Mouse (Mus musculus): ENCODE data around the gene Tor4a. TPM values are rescaled to one million over a fixed set of nuclear protein-coding genes. Genes with fewer than 3 reads are reported as not detected.

The Tor4a gene
- polyA plus RNA-seq, 1 experiment from 2014 or later = 1.9 TPM

DNA sequence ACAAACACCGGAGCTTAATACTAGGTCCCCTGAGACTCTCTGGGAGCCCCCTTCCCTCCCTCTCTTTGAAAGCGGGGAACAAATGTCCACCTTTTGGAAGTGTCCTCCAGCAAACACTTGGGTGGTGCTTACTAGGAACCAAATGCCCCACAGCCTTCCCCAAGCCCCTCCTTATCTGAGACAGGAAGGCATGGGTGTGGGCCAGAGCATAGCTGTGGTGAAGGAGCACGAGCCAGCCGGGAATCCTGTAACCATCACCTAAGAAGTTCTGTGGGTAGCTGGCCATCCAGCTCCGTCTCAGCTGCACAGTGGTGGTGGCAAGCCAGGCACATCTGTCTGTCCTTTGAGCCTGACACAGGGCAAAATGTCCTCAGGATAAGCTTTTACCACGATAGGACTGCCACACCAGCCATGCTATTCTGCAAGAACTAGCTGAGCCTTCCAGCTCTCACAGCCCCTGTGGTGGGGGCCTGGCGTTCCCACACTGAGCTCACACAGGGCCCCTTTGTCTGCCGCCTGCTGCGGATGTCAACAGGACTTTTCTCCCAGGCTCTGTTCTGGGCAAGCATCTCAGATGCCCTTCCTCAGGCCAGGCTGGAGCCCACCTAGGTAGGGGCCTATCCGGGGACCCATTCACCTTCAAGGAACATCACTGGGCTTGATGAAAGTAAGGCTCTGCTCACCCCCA is 18.3 kb downstream of the Tor4a start:
- Histone ChIP-seq H3K4me1 (ENCODE audit: control insufficient read depth, insufficient read depth, low read length) (peaks cover 10% of the 10 kb centered on the region), H3K36me3 (replicated peaks; ENCODE audit: control insufficient read depth, insufficient read depth, low read depth, low read length) (no peaks in the 10 kb centered on the region), H3K4me2 (ENCODE audit: low read depth, low read length) (no peak overlapping the region), H3K9me3 (replicated peaks; ENCODE audit: control insufficient read depth, low read length) (no peaks in the 10 kb centered on the region), H3K4me3 (ENCODE audit: low read depth, low read length) (no peak overlapping the region), H3K27ac (replicated peaks; ENCODE audit: low read depth, low read length) (peak overlapping the region; percentile 20), H3K9ac (replicated peaks; ENCODE audit: low read length) (no peak overlapping the region), H3K27me3 (ENCODE audit: control insufficient read depth, insufficient read depth, low read length) (peaks cover 40% of the 10 kb centered on the region)
- WGBS = 23% methylated on average over 10 of the region's 10 CpGs
- DNase-seq (ENCODE audit: low spot score) = peak; percentile 29
- ATAC-seq (replicated peaks; ENCODE audit: insufficient number of reproducible peaks, low FRiP score, low TSS enrichment, low read depth) = no peak

DNA sequence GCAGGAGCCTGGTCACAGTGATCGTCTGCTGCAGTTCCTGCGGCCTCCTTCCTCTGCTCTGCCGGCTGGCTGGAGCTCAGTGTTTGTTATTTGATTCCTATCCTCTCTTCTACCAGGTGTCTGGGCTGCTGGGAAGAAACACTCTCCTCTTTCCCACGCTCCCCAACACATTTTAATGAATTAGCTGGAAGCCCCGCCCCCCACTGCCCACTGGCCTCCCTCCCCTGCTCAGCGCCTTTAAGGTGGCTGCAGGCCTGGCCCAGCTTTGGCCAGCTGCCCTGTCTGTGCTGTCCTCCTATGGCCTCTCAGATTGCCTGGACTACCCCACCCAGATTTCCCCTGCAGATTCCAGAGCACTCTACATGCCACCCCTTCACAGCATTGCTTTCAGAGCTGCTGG is 19.0 kb downstream of the Tor4a start:
- no peak overlapping the region; the same call in 1 of the 2 replicates for H3K9ac ChIP-seq (replicated peaks; ENCODE audit: low read length)
- H3K27ac ChIP-seq (replicated peaks; ENCODE audit: low read depth, low read length) = 0 out of 2 replicates have a peak overlapping the region, but pooled peaks have one; percentile 20
- peaks cover 34% of the 10 kb centered on the region for H3K27me3 ChIP-seq (ENCODE audit: control insufficient read depth, insufficient read depth, low read length)
- no peak for ATAC-seq (replicated peaks; ENCODE audit: insufficient number of reproducible peaks, low FRiP score, low TSS enrichment, low read depth)
- 0 out of 2 replicates have a peak overlapping the region, but pooled peaks have one; percentile 0 for H3K4me2 ChIP-seq (ENCODE audit: low read depth, low read length)
- H3K4me1 ChIP-seq (ENCODE audit: control insufficient read depth, insufficient read depth, low read length) = peaks cover 10% of the 10 kb centered on the region
- no peak overlapping the region for H3K4me3 ChIP-seq (ENCODE audit: low read depth, low read length)
- H3K9me3 ChIP-seq (replicated peaks; ENCODE audit: control insufficient read depth, low read length) = no peaks in the 10 kb centered on the region
- H3K36me3 ChIP-seq (replicated peaks; ENCODE audit: control insufficient read depth, insufficient read depth, low read depth, low read length) = no peaks in the 10 kb centered on the region
- WGBS = 5% methylated on average over 6 of the region's 6 CpGs
- peak; percentile 55 for DNase-seq (ENCODE audit: low spot score)

DNA sequence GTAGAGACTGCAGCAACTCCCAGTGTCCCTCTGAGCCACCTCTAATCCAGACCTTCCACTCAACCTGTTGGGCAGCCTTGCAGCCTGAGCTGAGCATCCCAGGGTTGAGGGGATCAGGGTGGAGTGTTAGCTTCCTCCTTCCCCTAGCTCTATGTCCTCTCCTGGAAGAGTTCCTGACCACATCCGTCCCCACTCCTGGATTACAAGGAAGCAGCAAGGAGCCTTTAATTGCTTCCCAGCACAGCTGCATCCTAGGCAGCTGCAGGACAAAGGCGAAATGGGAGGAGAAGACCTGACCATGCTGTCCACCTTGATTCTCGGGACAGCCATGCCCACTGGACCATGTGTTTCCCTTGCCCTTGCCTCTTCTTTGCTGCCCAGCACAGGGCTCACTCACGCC is 19.6 kb downstream of the Tor4a start:
- H3K9me3 ChIP-seq (replicated peaks; ENCODE audit: control insufficient read depth, low read length) = no peaks in the 10 kb centered on the region
- H3K4me3 ChIP-seq (ENCODE audit: low read depth, low read length) = 0 out of 2 replicates have a peak overlapping the region, but pooled peaks have one; percentile 1
- H3K4me1 ChIP-seq (ENCODE audit: control insufficient read depth, insufficient read depth, low read length) = peaks cover 10% of the 10 kb centered on the region
- H3K9ac ChIP-seq (replicated peaks; ENCODE audit: low read length) = peak overlapping the region; percentile 23; the same call in 1 of the 2 replicates
- DNase-seq (ENCODE audit: low spot score) (no peak), ATAC-seq (replicated peaks; ENCODE audit: insufficient number of reproducible peaks, low FRiP score, low TSS enrichment, low read depth) (no peak)
- H3K27ac ChIP-seq (replicated peaks; ENCODE audit: low read depth, low read length) = no peak overlapping the region
- no peaks in the 10 kb centered on the region for H3K36me3 ChIP-seq (replicated peaks; ENCODE audit: control insufficient read depth, insufficient read depth, low read depth, low read length)
- H3K4me2 ChIP-seq (ENCODE audit: low read depth, low read length) = peak overlapping the region; percentile 0; the same call in 1 of the 2 replicates
- H3K27me3 ChIP-seq (ENCODE audit: control insufficient read depth, insufficient read depth, low read length) = peaks cover 30% of the 10 kb centered on the region
- 42% methylated on average over 4 of the region's 4 CpGs for WGBS

DNA sequence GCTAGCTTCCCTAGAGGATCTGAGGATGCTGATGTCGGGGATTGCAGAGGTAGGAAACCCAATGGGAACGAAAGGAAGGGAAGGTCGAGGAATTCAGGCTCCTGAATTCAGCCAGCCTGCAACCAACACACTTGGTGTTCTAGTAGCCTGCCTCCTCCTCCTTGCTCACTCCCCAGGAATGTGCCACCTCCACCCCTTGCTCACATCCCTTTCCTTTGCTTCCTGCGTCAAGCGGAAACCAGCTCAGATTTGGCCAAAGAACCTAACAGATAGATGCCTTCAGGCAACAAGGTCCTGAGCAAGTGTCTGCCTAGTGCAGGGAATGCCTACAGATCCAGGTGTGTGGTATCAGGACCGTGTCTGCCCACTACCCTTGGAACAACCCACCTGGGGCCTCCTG is 20.1 kb downstream of the Tor4a start:
- H3K27ac ChIP-seq (replicated peaks; ENCODE audit: low read depth, low read length) = no peak overlapping the region
- ATAC-seq (replicated peaks; ENCODE audit: insufficient number of reproducible peaks, low FRiP score, low TSS enrichment, low read depth) = no peak
- DNase-seq (ENCODE audit: low spot score) = no peak
- 60% methylated on average over 6 of the region's 6 CpGs for WGBS
- no peak overlapping the region; the same call in 1 of the 2 replicates for H3K4me2 ChIP-seq (ENCODE audit: low read depth, low read length)
- peaks cover 27% of the 10 kb centered on the region for H3K27me3 ChIP-seq (ENCODE audit: control insufficient read depth, insufficient read depth, low read length)
- H3K9ac ChIP-seq (replicated peaks; ENCODE audit: low read length) = no peak overlapping the region
- H3K4me3 ChIP-seq (ENCODE audit: low read depth, low read length) = no peak overlapping the region
- peaks cover 10% of the 10 kb centered on the region for H3K4me1 ChIP-seq (ENCODE audit: control insufficient read depth, insufficient read depth, low read length)
- no peaks in the 10 kb centered on the region for H3K9me3 ChIP-seq (replicated peaks; ENCODE audit: control insufficient read depth, low read length)
- no peaks in the 10 kb centered on the region for H3K36me3 ChIP-seq (replicated peaks; ENCODE audit: control insufficient read depth, insufficient read depth, low read depth, low read length)

DNA sequence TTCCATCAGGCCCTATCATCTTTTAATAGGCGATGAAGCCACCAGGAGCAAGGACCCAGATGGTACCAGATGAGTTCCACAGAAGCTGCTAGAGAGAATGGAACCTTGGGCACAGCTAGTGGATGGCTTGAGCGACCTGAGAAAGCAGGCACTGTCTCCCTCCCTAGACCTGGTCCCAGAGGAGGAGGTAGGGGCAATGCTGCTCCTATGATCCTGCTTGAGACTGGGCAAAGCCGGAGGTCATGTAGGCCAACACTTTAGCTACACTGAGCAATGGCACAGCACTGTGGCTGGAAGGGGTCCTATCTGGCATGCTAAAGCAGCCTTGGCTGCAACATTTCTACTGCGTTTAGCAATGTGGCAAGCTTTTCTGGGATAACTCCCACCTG is 21.0 kb downstream of the Tor4a start:
- no peaks in the 10 kb centered on the region for H3K9me3 ChIP-seq (replicated peaks; ENCODE audit: control insufficient read depth, low read length)
- H3K36me3 ChIP-seq (replicated peaks; ENCODE audit: control insufficient read depth, insufficient read depth, low read depth, low read length) = no peaks in the 10 kb centered on the region
- H3K27me3 ChIP-seq (ENCODE audit: control insufficient read depth, insufficient read depth, low read length) = peaks cover 18% of the 10 kb centered on the region
- peaks cover 10% of the 10 kb centered on the region for H3K4me1 ChIP-seq (ENCODE audit: control insufficient read depth, insufficient read depth, low read length)
- no peak for DNase-seq (ENCODE audit: low spot score)
- WGBS = 78% methylated on average over 4 of the region's 4 CpGs
- no peak overlapping the region for H3K4me2 ChIP-seq (ENCODE audit: low read depth, low read length)
- H3K4me3 ChIP-seq (ENCODE audit: low read depth, low read length) = no peak overlapping the region
- H3K27ac ChIP-seq (replicated peaks; ENCODE audit: low read depth, low read length) = no peak overlapping the region
- no peak for ATAC-seq (replicated peaks; ENCODE audit: insufficient number of reproducible peaks, low FRiP score, low TSS enrichment, low read depth)
- no peak overlapping the region for H3K9ac ChIP-seq (replicated peaks; ENCODE audit: low read length)

DNA sequence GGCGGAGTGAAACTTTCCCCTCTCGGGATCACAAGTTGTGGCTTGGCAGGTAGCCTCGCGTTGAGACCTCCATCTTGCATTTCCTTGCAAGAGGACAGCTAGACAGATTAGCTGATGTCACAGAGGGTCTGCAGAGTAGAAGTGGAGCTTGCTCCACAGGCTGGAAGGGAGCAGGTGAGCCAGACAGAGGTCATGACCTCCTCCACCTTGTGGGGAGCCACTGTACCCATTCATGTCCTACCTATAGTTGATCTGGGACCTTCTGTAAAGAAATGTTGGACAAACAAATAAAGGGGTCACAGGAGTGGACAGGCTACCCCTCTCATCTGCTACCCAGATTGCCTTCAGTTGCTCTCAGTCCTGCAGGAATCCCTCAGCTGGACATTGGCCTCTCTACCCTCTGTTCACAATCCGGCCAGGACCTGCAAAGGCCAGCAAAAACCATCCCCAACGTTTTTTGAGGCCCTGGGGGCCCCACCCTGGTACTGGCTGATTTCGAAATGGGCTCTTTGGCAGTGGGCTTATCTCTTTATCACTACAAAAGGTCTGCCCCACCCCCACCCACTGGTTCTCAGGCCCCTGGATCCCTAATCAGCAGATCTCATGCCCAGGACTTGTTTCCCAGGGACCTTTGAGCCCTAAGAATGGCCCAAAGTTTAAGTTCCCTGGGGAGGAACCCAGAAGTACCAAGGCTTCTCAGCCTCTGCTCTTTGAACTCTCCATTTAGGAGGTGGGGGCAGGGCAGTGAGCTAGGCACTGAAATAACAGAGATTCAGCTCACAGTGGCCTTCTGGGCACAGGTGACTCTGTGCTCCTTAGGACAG is 21.6 kb downstream of the Tor4a start:
- H3K36me3 ChIP-seq (replicated peaks; ENCODE audit: control insufficient read depth, insufficient read depth, low read depth, low read length) = no peaks in the 10 kb centered on the region
- 47% methylated on average over 7 of the region's 7 CpGs for WGBS
- no peak overlapping the region for H3K27ac ChIP-seq (replicated peaks; ENCODE audit: low read depth, low read length)
- H3K9ac ChIP-seq (replicated peaks; ENCODE audit: low read length) = no peak overlapping the region
- peaks cover 10% of the 10 kb centered on the region for H3K4me1 ChIP-seq (ENCODE audit: control insufficient read depth, insufficient read depth, low read length)
- H3K4me3 ChIP-seq (ENCODE audit: low read depth, low read length) = no peak overlapping the region
- no peak overlapping the region for H3K4me2 ChIP-seq (ENCODE audit: low read depth, low read length)
- no peak for ATAC-seq (replicated peaks; ENCODE audit: insufficient number of reproducible peaks, low FRiP score, low TSS enrichment, low read depth)
- DNase-seq (ENCODE audit: low spot score) = no peak
- peaks cover 12% of the 10 kb centered on the region for H3K27me3 ChIP-seq (ENCODE audit: control insufficient read depth, insufficient read depth, low read length)
- no peaks in the 10 kb centered on the region for H3K9me3 ChIP-seq (replicated peaks; ENCODE audit: control insufficient read depth, low read length)

DNA sequence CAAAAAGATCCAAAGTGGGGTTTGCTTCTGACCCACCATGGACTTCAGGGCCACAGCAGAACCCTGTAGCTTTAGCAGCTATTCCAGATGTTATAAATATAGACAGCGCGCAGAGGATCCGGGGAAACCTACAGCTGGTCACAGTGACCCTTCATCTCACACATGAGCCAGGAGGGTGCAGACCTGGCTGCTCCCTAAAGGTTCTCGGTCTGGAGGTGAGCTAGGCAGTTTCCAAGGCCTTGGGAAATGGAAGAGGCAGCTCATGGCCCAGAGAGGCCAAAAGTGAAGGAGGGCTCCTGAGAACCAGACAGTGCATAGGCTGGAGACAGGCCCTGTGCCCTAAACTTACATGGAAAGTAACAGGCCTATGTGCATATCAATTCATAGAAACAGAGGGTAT is 22.9 kb downstream of the Tor4a start:
- Histone ChIP-seq H3K27me3 (ENCODE audit: control insufficient read depth, insufficient read depth, low read length) (peaks cover 4% of the 10 kb centered on the region; the same call in 1 of the 2 replicates), H3K9me3 (replicated peaks; ENCODE audit: control insufficient read depth, low read length) (no peaks in the 10 kb centered on the region), H3K4me3 (ENCODE audit: low read depth, low read length) (no peak overlapping the region), H3K4me1 (ENCODE audit: control insufficient read depth, insufficient read depth, low read length) (peaks cover 10% of the 10 kb centered on the region), H3K4me2 (ENCODE audit: low read depth, low read length) (no peak overlapping the region), H3K36me3 (replicated peaks; ENCODE audit: control insufficient read depth, insufficient read depth, low read depth, low read length) (no peaks in the 10 kb centered on the region), H3K9ac (replicated peaks; ENCODE audit: low read length) (no peak overlapping the region), H3K27ac (replicated peaks; ENCODE audit: low read depth, low read length) (no peak overlapping the region)
- DNase-seq (ENCODE audit: low spot score) (no peak), ATAC-seq (replicated peaks; ENCODE audit: insufficient number of reproducible peaks, low FRiP score, low TSS enrichment, low read depth) (no peak)
- WGBS = 88% methylated on average over 4 of the region's 4 CpGs

DNA sequence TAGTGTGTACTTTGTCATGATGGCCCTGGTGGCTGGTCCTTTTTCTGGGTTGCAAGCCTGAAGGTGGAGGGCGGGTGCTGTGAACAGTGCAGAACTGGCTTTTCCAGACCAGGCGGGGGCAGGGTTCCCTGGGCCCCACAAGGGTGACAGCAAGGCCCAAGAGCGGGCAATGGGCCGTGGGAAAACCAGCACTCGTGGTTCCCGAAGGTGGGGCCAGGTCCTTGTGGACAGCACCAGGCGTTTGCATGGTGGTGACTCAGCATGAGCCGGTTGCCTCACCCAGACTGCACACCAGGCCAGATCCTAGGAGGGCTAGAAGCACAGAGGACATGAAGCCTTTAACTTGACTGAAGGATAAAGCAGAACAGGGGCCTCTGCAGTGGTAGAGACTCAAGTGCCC is 24.1 kb downstream of the Tor4a start:
- Histone ChIP-seq H3K4me3 (ENCODE audit: low read depth, low read length) (no peak overlapping the region), H3K27ac (replicated peaks; ENCODE audit: low read depth, low read length) (no peak overlapping the region), H3K36me3 (replicated peaks; ENCODE audit: control insufficient read depth, insufficient read depth, low read depth, low read length) (no peaks in the 10 kb centered on the region), H3K27me3 (ENCODE audit: control insufficient read depth, insufficient read depth, low read length) (peaks cover 4% of the 10 kb centered on the region; the same call in 1 of the 2 replicates), H3K4me2 (ENCODE audit: low read depth, low read length) (no peak overlapping the region), H3K9me3 (replicated peaks; ENCODE audit: control insufficient read depth, low read length) (no peaks in the 10 kb centered on the region), H3K4me1 (ENCODE audit: control insufficient read depth, insufficient read depth, low read length) (peaks cover 7% of the 10 kb centered on the region), H3K9ac (replicated peaks; ENCODE audit: low read length) (no peak overlapping the region)
- no peak for DNase-seq (ENCODE audit: low spot score)
- no peak for ATAC-seq (replicated peaks; ENCODE audit: insufficient number of reproducible peaks, low FRiP score, low TSS enrichment, low read depth)
- WGBS = 73% methylated on average over 8 of the region's 8 CpGs
